Mouse (Mus musculus): Measurements from ENCODE around the gene Scai. TPM values are rescaled to one million over a fixed set of nuclear protein-coding genes. Genes with fewer than 3 reads are reported as not detected.

Gene Scai
- total and polyA plus RNA-seq, 3 experiments = 4.2 to 7.9 (median 4.7) TPM

GRCm38 (mm10) chr2:39064687-39065399 is 125.7 kb downstream of the Scai start:
- Histone ChIP-seq H3K4me2 (ENCODE audit: insufficient read depth, low read depth, poor library complexity, severe bottlenecking) (peak overlapping the region; percentile 84), H3K27ac (ENCODE audit: insufficient read depth, low read depth) (peak overlapping the region; percentile 29), H3K9me3 (replicated peaks; ENCODE audit: low read length) (no peaks in the 10 kb centered on the region), H3K36me3 (replicated peaks in 1 of 2; ENCODE audit: control insufficient read depth in 1 of 2, insufficient read depth in 1 of 2, low read length in 1 of 2) (peaks cover 8 to 33% of the 10 kb centered on the region in 2 experiments), H3K4me3 (replicated peaks in 1 of 3; ENCODE audit: low read depth in 2 of 3, low read length in 2 of 3, poor library complexity in 1 of 3) (peak overlapping the region; percentile 83 to 95 (median 83)), H3K27me3 (replicated peaks) (no peaks in the 10 kb centered on the region), H3K4me1 (ENCODE audit: control insufficient read depth in 1 of 2, insufficient read depth in 2 of 2) (peaks cover 0 to 17% of the 10 kb centered on the region in 2 experiments; a peak in 2 of 4 replicates), H3K79me2 (replicated peaks; ENCODE audit: control insufficient read depth, extremely low read depth, insufficient read depth, poor library complexity, severe bottlenecking) (peaks cover 11% of the 10 kb centered on the region), H3K9ac (ENCODE audit: insufficient read depth, low read depth) (peak overlapping the region; percentile 87)
- dilution Hi-C loops (cut with MboI; ENCODE audit: extremely low pct_ligation_motif_present, extremely low pct_unique_long_range_greater_than_20kb, low sequenced_read_pairs) (no loop called here), in situ Hi-C loops (cut with MboI; ENCODE audit: low pct_ligation_motif_present, low pct_unique_long_range_greater_than_20kb, low sequenced_read_pairs) (no loop called here)
- TF ChIP-seq CHD2 (IDR thresholded peaks at IDR 0.05; ENCODE audit: low read length) (no peak), POLR2AphosphoS2 (IDR thresholded peaks at IDR 0.05; ENCODE audit: low read depth, low read length) (no peak), MEF2A (IDR thresholded peaks at IDR 0.05; ENCODE audit: borderline replicate concordance, low read depth, low read length) (no peak), PAX5 (IDR thresholded peaks at IDR 0.05; ENCODE audit: low read length) (no peak)
- DNase-seq (ENCODE audit: extremely low read depth) = peak; percentile 10

- Histone ChIP-seq H3K9ac (ENCODE audit: insufficient read depth, low read depth) (no peak overlapping the region), H3K36me3 (replicated peaks in 1 of 2; ENCODE audit: control insufficient read depth in 1 of 2, insufficient read depth in 1 of 2, low read length in 1 of 2) (peaks cover 37 to 82% of the 10 kb centered on the region in 2 experiments), H3K4me3 (replicated peaks in 1 of 3; ENCODE audit: low read depth in 2 of 3, low read length in 2 of 3, poor library complexity in 1 of 3) (no peak overlapping the region), H3K27me3 (replicated peaks) (no peaks in the 10 kb centered on the region), H3K4me1 (ENCODE audit: control insufficient read depth in 1 of 2, insufficient read depth in 2 of 2) (no peaks in the 10 kb centered on the region), H3K4me2 (ENCODE audit: insufficient read depth, low read depth, poor library complexity, severe bottlenecking) (no peak overlapping the region), H3K27ac (ENCODE audit: insufficient read depth, low read depth) (no peak overlapping the region), H3K79me2 (replicated peaks; ENCODE audit: control insufficient read depth, extremely low read depth, insufficient read depth, poor library complexity, severe bottlenecking) (no peaks in the 10 kb centered on the region), H3K9me3 (replicated peaks; ENCODE audit: low read length) (no peaks in the 10 kb centered on the region)
- no peak for DNase-seq (ENCODE audit: extremely low read depth)
- dilution Hi-C loops (cut with MboI; ENCODE audit: extremely low pct_ligation_motif_present, extremely low pct_unique_long_range_greater_than_20kb, low sequenced_read_pairs) (no loop called here), in situ Hi-C loops (cut with MboI; ENCODE audit: low pct_ligation_motif_present, low pct_unique_long_range_greater_than_20kb, low sequenced_read_pairs) (no loop called here)
- no peak for TF ChIP-seq MAX (IDR thresholded peaks at IDR 0.05; ENCODE audit: low read length)
- no peak for TF ChIP-seq POLR2AphosphoS2 (IDR thresholded peaks at IDR 0.05; ENCODE audit: low read depth, low read length)
- no peak for TF ChIP-seq MAFK (IDR thresholded peaks at IDR 0.05; ENCODE audit: insufficient replicate concordance, low read length)
- no peak for TF ChIP-seq KAT2A (IDR thresholded peaks at IDR 0.05; ENCODE audit: insufficient replicate concordance, low read length)
Observed at GRCm38 (mm10) chr2:39048515-39048914, 142.0 kb downstream of the Scai start.

- Histone ChIP-seq H3K4me1 (ENCODE audit: control insufficient read depth in 1 of 2, insufficient read depth in 2 of 2) (no peaks in the 10 kb centered on the region), H3K27me3 (replicated peaks) (no peaks in the 10 kb centered on the region), H3K9me3 (replicated peaks; ENCODE audit: low read length) (no peaks in the 10 kb centered on the region), H3K4me2 (ENCODE audit: insufficient read depth, low read depth, poor library complexity, severe bottlenecking) (no peak overlapping the region), H3K36me3 (replicated peaks in 1 of 2; ENCODE audit: control insufficient read depth in 1 of 2, insufficient read depth in 1 of 2, low read length in 1 of 2) (peaks cover 29 to 77% of the 10 kb centered on the region in 2 experiments), H3K27ac (ENCODE audit: insufficient read depth, low read depth) (no peak overlapping the region), H3K9ac (ENCODE audit: insufficient read depth, low read depth) (no peak overlapping the region), H3K4me3 (replicated peaks in 1 of 3; ENCODE audit: low read depth in 2 of 3, low read length in 2 of 3, poor library complexity in 1 of 3) (no peak overlapping the region), H3K79me2 (replicated peaks; ENCODE audit: control insufficient read depth, extremely low read depth, insufficient read depth, poor library complexity, severe bottlenecking) (no peaks in the 10 kb centered on the region)
- TF ChIP-seq JUND (conservative IDR thresholded peaks at IDR 0.05; ENCODE audit: low read depth, low read length) = no peak
- TF ChIP-seq EP300 (IDR thresholded peaks at IDR 0.05; ENCODE audit: low read length) = no peak
- TF ChIP-seq BHLHE40 (IDR thresholded peaks at IDR 0.05; ENCODE audit: low read depth, low read length) = no peak
- no peak for TF ChIP-seq CHD1 (IDR thresholded peaks at IDR 0.05; ENCODE audit: low read depth, low read length)
- no peak for TF ChIP-seq MAX (IDR thresholded peaks at IDR 0.05; ENCODE audit: low read length)
- no peak for TF ChIP-seq CHD2 (IDR thresholded peaks at IDR 0.05; ENCODE audit: low read length)
- no peak for TF ChIP-seq POLR2A (IDR thresholded peaks at IDR 0.05; ENCODE audit: low read depth, low read length)
- TF ChIP-seq USF2 (conservative IDR thresholded peaks at IDR 0.05; ENCODE audit: low read depth, low read length) = no peak
- TF ChIP-seq RAD21 (IDR thresholded peaks at IDR 0.05; ENCODE audit: low read depth, low read length) = no peak
- no peak for TF ChIP-seq TCF12 (IDR thresholded peaks at IDR 0.05; ENCODE audit: low read depth, low read length)
- TF ChIP-seq ZKSCAN1 (IDR thresholded peaks at IDR 0.05; ENCODE audit: borderline replicate concordance, low read depth, low read length) = no peak
- no peak for TF ChIP-seq UBTF (IDR thresholded peaks at IDR 0.05; ENCODE audit: low read depth, low read length)
- TF ChIP-seq NRF1 (IDR thresholded peaks at IDR 0.05; ENCODE audit: low read depth, low read length) = no peak
- TF ChIP-seq HCFC1 (IDR thresholded peaks at IDR 0.05; ENCODE audit: low read depth, low read length) = no peak
- no peak for TF ChIP-seq MEF2A (IDR thresholded peaks at IDR 0.05; ENCODE audit: borderline replicate concordance, low read depth, low read length)
- no peak for TF ChIP-seq USF1 (IDR thresholded peaks at IDR 0.05; ENCODE audit: low read depth, low read length)
- in situ Hi-C loops (cut with MboI; ENCODE audit: low pct_ligation_motif_present, low pct_unique_long_range_greater_than_20kb, low sequenced_read_pairs) = no loop called here
- DNase-seq (ENCODE audit: extremely low read depth) = no peak
- dilution Hi-C loops (cut with MboI; ENCODE audit: extremely low pct_ligation_motif_present, extremely low pct_unique_long_range_greater_than_20kb, low sequenced_read_pairs) = no loop called here
Observed at GRCm38 (mm10) chr2:39040215-39040614, 150.3 kb downstream of the Scai start.
